Mouse (Mus musculus): ENCODE measurements around the gene Dmd.
A peak's percentile ranks its signal among the peaks of the same experiment; 100 is the strongest.

Dmd gene

GRCm38 (mm10) chrX:85073602-85074001 is 2124.9 kb downstream of the Dmd start:
- no peak for DNase-seq

DNA sequence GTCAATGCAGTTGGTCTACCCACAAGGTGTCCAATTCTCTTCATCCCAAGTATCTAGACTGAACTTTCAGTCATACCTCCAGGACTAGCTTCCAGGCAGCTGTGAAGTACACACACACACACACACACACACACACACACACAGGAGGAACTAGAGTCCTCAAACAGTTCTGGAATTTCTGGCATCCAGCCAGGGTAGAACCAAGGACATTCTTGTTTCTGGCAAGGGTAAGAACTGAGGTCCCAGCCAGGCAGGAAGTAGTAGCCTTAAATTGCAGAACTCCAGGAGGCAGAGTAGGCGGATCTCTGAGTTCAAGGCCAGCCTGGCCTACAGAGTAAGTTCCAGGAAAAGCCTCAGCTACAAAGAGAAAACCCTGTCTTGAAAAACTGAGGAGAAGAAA is 2128.2 kb downstream of the Dmd start:
- no peak for DNase-seq

- DNase-seq: no peak
Measured at GRCm38 (mm10) chrX:85077605-85078004, 2128.9 kb downstream of the Dmd start.

DNA sequence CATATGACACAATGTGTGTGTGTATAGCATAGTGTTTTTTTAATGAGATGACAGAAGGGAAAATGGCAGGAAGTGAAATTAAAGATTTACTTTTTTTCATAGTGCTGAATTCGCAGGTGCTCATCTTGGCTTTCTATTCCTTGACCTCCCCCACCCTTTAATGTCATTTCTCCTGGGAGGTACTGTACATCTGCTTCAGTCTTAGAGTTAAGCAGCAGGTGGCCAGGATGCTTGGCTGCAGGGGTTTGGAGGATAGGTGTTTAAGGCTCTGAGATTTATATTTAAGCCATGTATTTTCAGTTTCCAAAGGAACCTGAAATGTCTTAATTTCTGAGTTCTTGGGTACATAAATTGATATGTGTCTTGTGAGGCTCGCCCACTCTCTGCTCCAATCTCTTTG is 2130.5 kb downstream of the Dmd start:
- DNase-seq: no peak

GRCm38 (mm10) chrX:85084237-85085153 is 2135.8 kb downstream of the Dmd start:
- DNase-seq: no peak

DNA sequence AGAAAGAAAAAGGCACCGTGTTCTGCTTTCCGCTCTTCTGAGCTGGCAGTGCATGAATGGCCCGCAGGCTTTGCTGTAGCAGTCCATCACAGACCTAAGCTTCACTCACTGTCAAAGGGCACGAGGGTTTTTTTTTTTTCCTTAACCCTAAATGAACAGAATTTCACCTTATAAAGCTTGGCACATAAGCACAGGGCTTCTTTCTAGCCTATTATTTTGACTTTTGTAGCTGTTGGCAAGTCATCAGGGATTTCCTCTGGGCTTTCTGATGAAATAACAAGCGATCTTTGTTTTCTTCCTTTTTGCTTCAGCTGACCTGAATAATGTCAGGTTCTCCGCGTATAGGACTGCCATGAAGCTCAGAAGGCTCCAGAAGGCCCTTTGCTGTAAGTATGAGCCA is 2140.8 kb downstream of the Dmd start:
- DNase-seq: no peak

DNA sequence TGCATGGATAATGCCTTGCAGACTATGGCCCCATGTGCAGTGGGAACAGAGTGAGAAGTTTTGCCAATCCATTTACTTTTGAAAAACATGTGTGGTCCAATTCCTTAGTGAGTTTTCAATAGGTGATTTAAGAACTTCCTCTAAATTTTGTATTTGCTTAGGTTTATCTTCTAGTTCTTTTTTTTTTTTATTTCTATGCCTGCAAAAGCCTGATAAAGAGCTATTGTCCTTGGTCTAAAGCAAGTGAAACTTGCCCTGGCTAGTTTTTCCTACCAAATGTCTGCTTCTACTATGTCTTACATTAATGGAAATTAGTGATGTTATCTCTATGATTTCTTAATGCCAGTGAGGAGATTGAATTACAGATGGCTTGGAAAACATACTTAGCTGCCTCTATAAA is 2144.7 kb downstream of the Dmd start:
- DNase-seq: no peak

- no peak for DNase-seq
Measured at GRCm38 (mm10) chrX:85098691-85099090, 2150.0 kb downstream of the Dmd start.

GRCm38 (mm10) chrX:85112418-85112817 is 2163.7 kb downstream of the Dmd start:
- no peak for DNase-seq

DNA sequence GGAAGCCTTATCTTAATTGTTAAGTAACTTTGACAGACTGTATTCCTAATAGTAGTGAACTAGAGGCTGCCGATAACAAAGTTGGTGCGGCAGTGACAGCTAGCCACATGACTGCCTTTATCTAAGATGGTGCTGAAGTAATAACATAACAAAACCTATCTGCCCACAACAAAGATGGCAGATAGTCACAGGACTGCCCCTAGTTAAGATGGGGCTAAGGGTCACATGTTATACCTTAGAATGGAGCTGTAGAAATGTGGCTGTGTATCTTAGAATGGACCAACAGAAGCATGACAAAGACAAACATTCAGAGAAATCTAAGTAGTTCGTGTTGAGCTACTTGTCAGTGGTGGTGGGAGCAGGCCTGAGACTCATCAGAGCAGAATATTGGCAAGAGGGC is 2184.0 kb downstream of the Dmd start:
- DNase-seq: no peak

DNA sequence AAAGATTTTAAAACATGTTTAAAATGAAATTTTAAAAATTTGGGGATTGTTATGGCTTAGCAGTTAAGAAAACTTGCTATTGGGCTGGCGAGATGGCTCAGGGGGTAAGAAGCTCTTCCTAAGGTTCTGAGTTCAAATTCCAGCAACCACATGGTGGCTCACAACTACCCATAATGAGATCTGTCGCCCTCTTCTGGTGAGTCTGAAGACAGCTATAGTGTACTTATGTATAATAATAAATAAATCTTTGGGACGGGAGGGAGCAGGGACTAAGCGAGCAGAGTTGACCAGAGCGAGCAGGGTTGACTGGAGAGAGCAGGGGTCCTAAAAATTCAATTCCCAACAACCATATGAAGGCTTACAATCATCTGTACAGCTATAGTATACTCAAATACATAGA is 2188.6 kb downstream of the Dmd start:
- DNase-seq: no peak

- DNase-seq: no peak
Measured at GRCm38 (mm10) chrX:85171264-85171663, 2222.6 kb downstream of the Dmd start.

GRCm38 (mm10) chrX:85187565-85187964 is 2238.9 kb downstream of the Dmd start:
- no peak for DNase-seq

DNA sequence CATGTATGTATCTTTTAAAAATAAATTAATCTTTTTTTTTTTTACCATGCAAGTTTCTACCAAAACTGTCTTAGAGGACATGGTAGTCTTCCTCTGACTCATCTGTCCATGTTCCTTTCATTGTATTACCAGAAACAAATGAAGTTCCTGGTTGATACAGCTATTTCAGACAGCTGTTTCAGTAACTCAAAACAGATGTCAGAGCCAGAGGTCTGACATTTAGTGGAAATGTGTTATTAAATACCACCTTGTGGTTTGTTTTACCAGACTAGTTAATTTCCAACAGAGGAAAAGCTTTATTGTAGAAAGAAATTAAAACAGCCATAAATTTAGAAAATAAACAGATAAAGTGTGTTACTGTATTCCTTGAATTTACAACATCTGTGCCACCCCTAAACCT is 2245.2 kb downstream of the Dmd start:
- peak; percentile 30 for DNase-seq

DNA sequence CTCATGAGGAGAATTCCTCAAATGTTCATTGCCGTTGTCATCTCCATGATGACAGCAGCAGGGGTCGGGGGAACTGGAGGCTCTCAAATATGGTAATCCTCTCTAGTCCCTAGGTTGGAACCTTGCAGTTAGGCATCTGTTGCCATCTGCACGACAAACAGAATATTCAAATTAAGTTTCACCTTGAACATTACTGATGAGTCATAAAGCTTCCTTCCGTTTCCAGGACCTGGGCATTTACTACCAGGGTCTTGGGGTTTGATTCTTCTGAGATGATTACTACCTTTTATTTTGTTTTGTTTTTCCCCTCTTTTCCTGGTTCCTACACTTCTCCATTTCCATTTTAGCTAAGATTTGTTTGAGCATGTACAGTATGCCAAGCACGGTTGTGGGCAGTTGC is 2249.0 kb downstream of the Dmd start:
- DNase-seq: no peak

DNA sequence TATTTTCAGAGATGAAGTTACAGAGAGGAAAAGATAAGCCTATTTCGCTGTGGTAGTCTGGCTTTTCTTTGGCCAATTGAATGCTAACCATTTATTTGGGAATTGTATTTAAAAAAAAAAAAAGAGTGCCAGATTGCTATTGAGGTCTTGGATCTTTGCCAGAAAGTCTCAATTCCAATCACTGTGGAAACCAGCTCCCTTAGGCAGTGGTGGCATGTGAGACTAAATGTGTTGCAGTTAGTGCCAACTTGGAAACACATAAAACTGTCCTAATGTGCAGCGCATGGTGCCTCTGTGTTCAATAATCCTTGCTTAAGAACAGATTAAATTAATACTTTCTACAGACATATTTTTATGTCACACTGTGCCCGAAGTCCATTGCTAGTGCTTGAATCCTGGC is 2250.7 kb downstream of the Dmd start:
- no peak for DNase-seq

DNA sequence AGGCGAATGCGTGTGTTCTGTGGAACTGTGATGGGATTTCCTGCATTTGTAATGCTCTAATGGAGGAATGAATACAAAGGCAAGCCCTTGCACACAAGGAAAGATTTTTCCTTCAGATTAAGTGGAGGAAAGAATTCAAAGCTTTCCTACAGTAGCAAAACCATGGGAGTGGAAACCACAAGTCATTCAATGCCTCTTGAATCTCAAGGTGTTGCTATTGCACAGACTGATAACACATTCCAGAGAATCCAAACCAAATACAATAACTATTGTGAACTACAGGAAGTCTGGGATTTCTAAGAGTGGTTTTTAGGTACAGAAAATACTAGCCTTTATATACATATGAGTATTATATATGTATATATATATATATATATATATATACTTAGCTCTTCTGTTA is 2258.3 kb downstream of the Dmd start:
- no peak for DNase-seq

GRCm38 (mm10) chrX:85226883-85227282 is 2278.2 kb downstream of the Dmd start:
- no peak for DNase-seq

DNA sequence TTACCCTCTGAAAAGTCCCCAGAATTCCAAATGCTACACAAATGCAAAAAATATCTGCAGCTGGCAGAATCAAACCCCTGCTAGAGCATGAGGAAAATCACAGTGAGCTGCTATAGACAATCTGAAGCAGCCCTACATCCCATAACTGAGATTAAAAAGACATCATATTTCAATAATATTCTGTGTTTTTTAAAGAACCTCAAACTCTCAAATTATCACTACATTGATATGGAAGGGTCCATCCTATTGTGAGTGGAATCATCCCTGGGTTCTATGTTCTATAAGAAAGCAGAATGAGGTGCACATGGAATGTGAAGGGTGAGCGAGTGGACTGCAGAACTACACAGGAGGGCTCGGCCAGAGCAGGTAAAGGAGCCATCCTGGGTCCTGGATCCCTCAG is 2300.7 kb downstream of the Dmd start, which contains the start of gene Fthl17a:
Gene Fthl17a (plus strand): TSS at position 301 of the 400 bp plus-strand sequence.
- DNase-seq: no peak

Data from embryo, embryonic 11 days (tissue).